16 mouse cellular contexts compared by ENCODE assay signal in the genomic region with DNA sequence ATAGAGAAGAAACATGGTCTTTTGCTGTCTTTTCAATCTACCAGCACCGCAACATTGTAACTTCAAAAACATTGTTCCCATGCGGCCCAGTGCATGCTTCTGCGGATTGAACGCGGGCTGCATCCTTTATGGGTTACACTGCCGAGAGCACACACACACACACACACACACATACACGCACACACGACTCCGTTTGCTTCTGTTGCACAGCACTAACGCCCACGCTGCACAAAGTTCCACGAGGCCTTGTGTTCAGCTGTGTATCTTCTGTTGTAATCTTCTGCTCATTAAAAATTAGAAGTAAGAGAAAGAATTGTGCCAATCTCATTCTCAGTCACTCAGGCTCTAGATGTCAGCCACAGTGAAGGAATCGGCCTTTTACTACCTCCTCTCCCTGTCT.
"Had no signal": no experiment of that assay in that cellular context is flagged by ENCODE, and none has a peak within 500 bp of the region (broad histone marks: within the 10 kb centered on the region; RNA-seq: fewer than 3 reads in every experiment).

No protein-coding gene starts in this region.

- DNase-seq: liver, postnatal 0 days; lung, adult 2 months; lung, postnatal 4 days; right cerebral cortex, postnatal 14 days; thymus, adult 2 months; thymus, postnatal 25 days; thymus, postnatal 4 days had no signal

- H3K4me1 ChIP-seq: liver, embryonic 15.5 days; lung, embryonic 15.5 days; midbrain, embryonic 10.5 days; midbrain, embryonic 13.5 days; neural tube, embryonic 13.5 days; neural tube, embryonic 15.5 days; stomach, embryonic 15.5 days had no signal

- H3K27ac ChIP-seq: liver, embryonic 15.5 days; lung, embryonic 15.5 days; midbrain, embryonic 10.5 days; midbrain, embryonic 13.5 days; neural tube, embryonic 13.5 days; neural tube, embryonic 15.5 days; stomach, embryonic 15.5 days; stomach, postnatal 0 days had no signal

- H3K4me3 ChIP-seq: liver, embryonic 15.5 days; lung, embryonic 15.5 days; midbrain, embryonic 10.5 days; midbrain, embryonic 13.5 days; myocyte; neural tube, embryonic 13.5 days; neural tube, embryonic 15.5 days; stomach, embryonic 15.5 days had no signal
